Mouse (Mus musculus) forebrain, embryonic 11.5 days (tissue): ENCODE measurements at regions not wholly inside any gene's neighbourhood (a gene's known extent, or its start where the extent isn't known, plus 50 kb on each side); places are given as distances from the start of the nearest gene placed in this dataset.

Source experiments
- ATAC-seq: fragments of 200-750 bp; cut with Nextera tagmentation; replicated peaks from 2 replicates; pipeline ENCODE4 v1.8.0; 2017; ENCODE audit warnings: moderate TSS enrichment; ENCODE audit not compliant: low FRiP score
- DNase-seq: peaks from one replicate; pipeline ENCODE4 v3.0.0-alpha.2; 2017; ENCODE audit warnings: low spot score
- H3K27ac ChIP-seq: fragments of 300-500 bp; sonication (generic); 2 replicates; pipeline ENCODE4 v1.5.1; 2014; ENCODE audit warnings: low read depth, low read length
- H3K27me3 ChIP-seq: fragments of 300-500 bp; sonication (generic); 2 replicates; pipeline ENCODE4 v1.6.1; 2014; ENCODE audit warnings: mild to moderate bottlenecking, low read length, mixed read lengths; ENCODE audit not compliant: control insufficient read depth, insufficient read depth
- H3K36me3 ChIP-seq: fragments of 300-500 bp; sonication (generic); 2 replicates; pipeline ENCODE4 v1.6.1; 2014; ENCODE audit warnings: mild to moderate bottlenecking, low read length, moderate library complexity, mixed read lengths; ENCODE audit not compliant: control insufficient read depth, insufficient read depth
- H3K4me1 ChIP-seq: fragments of 300-500 bp; sonication (generic); replicated peaks from 2 replicates; pipeline ENCODE4 v1.6.1; 2014; ENCODE audit warnings: low read length, mixed read lengths; ENCODE audit not compliant: control insufficient read depth, insufficient read depth
- H3K4me2 ChIP-seq: fragments of 300-500 bp; sonication (generic); 2 replicates; pipeline ENCODE4 v1.6.1; 2014; ENCODE audit warnings: low read depth, mild to moderate bottlenecking, low read length, moderate library complexity, mixed read lengths; ENCODE audit not compliant: severe bottlenecking
- H3K4me3 ChIP-seq: fragments of 300-500 bp; sonication (generic); 2 replicates; pipeline ENCODE4 v1.5.1; 2014; ENCODE audit warnings: low read depth, low read length
- H3K9ac ChIP-seq: fragments of 300-500 bp; sonication (generic); 2 replicates; pipeline ENCODE4 v1.6.1; 2014; ENCODE audit warnings: low read length
- H3K9me3 ChIP-seq: fragments of 300-500 bp; sonication (generic); 2 replicates; pipeline ENCODE4 v1.6.1; 2016; ENCODE audit warnings: low read length, mixed read lengths; ENCODE audit not compliant: control insufficient read depth
- WGBS: fragments of 180-500 bp; shearing (Covaris S2); extraction: QIAGEN DNeasy Blood & Tissue Kit; methylation state at CpG from one replicate; pipeline ENCODE4 v1.1.7; 2014; 5-methylcytosine and 5-hydroxymethylcytosine counted together

DNA sequence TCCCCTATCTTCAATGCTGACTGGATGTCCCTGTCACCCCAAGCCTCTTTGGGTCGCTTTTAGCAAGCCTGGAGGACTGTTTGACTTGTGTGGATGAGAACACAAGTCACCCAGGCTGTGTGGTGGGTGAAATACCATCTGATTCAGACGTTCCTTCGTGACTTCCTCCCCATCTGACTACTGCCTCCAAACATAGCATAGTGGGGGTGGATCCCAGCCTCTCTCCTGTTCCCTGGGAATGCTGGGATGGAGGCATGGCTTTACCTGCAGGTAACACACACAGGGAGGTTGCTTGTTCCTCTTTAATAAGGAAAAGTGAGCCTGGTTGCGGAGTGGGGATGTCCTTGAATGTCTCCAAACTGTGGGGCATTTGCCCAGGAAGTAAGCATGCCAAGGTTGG is 369.0 kb upstream of the Gm10131 start:
- Histone ChIP-seq H3K4me2 (no peak overlapping the region), H3K27ac (no peak overlapping the region), H3K9me3 (no peaks in the 10 kb centered on the region), H3K9ac (no peak overlapping the region), H3K27me3 (no peaks in the 10 kb centered on the region), H3K4me3 (no peak overlapping the region), H3K4me1 (no peaks in the 10 kb centered on the region), H3K36me3 (no peaks in the 10 kb centered on the region)
- no peak for ATAC-seq
- WGBS = 83% methylated on average over 4 of the region's 4 CpGs
- no peak for DNase-seq

DNA sequence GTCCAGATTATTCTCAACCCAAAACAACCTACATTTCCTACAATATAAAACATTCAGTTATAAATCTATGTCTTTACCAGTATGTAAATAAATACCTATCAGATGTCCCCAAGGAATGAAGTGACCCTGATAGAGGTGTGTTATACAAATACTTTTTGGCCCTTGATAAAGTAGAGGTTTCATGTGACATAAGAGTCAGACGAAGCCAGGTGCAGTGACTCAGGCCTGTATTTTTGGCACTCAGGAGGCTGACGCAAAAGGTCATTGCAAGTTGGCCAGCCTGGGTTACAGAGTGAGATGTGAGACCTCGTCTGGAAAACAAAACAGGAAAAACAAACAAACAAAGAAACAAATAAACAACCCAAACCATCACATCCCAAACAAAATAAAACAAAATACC is 367.4 kb upstream of the Gm10131 start:
- H3K27ac ChIP-seq = no peak overlapping the region
- no peaks in the 10 kb centered on the region for H3K4me1 ChIP-seq
- H3K9me3 ChIP-seq = no peaks in the 10 kb centered on the region
- DNase-seq = no peak
- no peaks in the 10 kb centered on the region for H3K27me3 ChIP-seq
- no peak overlapping the region for H3K4me2 ChIP-seq
- no peak overlapping the region for H3K4me3 ChIP-seq
- H3K9ac ChIP-seq = no peak overlapping the region
- H3K36me3 ChIP-seq = no peaks in the 10 kb centered on the region
- WGBS = 84% methylated on average over 3 of the region's 3 CpGs
- ATAC-seq = no peak

DNA sequence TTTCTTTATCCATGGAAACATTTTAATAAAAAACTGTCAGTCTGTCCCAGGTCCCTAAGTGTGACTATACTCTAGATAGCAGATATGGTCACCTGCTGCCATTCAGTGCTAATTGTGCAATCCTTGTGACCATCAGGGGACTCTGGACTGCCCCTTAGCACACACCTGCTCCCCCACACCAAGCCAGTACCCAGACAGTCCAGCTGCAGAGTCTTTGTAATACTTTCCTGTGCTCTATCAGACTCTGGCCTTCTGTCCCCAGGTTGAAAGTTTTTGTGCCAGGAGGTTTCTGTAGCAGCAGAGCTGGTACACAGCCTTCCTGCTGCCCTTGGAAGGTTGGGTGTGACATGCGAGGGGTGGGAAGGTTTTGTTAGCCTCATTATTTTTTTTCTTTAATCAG is 366.9 kb upstream of the Gm10131 start:
- H3K4me1 ChIP-seq = no peaks in the 10 kb centered on the region; the same call in 1 of the 2 replicates
- ATAC-seq (no peak), DNase-seq (no peak)
- no peak overlapping the region for H3K9ac ChIP-seq
- no peak overlapping the region for H3K27ac ChIP-seq
- WGBS = 88% methylated on average over 1 of the region's 1 CpGs
- H3K4me2 ChIP-seq = no peak overlapping the region
- H3K36me3 ChIP-seq = no peaks in the 10 kb centered on the region
- H3K9me3 ChIP-seq = no peaks in the 10 kb centered on the region
- H3K4me3 ChIP-seq = no peak overlapping the region
- H3K27me3 ChIP-seq = no peaks in the 10 kb centered on the region

DNA sequence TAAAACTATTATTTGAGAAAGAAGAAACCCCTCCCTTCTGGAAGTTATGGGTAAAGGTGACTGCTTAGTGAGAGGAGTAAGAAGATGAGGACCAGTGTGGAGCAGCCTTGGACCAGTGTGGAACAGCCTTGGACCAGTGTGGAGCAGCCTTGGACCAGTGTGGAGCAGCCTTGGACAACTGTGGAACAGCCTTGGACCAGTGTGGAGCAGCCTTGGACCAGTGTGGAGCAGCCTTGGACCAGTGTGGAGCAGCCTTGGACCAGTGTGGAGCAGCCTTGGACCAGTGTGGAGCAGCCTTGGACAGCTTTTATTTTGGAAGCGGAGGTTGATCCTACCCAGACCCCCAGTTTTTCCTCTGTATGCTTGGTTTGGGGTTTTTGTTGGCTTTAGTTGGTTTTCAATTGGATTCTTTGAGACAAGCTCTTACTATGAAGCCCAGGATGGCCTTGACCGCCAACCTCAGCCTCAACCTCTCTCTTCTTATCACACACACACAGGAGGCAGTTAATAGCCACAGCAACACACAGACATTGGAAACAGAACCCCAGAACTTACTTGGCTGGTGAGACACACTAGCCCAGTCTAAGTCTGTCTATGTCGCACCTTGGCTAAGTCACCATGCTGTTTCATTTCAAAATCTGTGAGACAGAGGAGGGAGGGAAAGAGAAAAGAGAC is 364.7 kb upstream of the Gm10131 start:
- ATAC-seq (no peak), DNase-seq (no peak)
- Histone ChIP-seq H3K9me3 (no peaks in the 10 kb centered on the region), H3K4me1 (peaks cover 8% of the 10 kb centered on the region), H3K4me3 (no peak overlapping the region), H3K36me3 (no peaks in the 10 kb centered on the region), H3K9ac (no peak overlapping the region), H3K4me2 (no peak overlapping the region), H3K27ac (no peak overlapping the region), H3K27me3 (no peaks in the 10 kb centered on the region)
- 96% methylated on average over 3 of the region's 3 CpGs for whole genome bisulfite sequencing

DNA sequence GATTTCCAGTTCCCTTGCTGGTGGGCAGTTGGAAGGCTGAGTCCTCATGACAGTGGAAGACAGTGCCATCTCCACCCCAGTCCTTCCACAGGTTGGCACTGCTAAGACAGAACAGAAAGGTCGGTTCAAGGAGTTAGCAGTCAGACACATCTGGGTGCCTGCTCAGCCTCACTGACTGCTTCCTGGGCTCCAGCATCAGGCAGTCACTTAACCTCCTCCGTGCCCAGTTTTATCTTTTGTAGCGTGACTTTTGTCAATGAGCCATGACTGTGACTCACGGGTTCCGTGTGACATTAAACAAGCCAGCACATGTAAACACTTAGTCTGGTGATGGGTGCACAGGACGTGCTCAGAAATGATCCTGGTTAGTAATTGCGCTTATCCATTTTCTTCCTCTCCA is 363.1 kb upstream of the Gm10131 start:
- H3K9me3 ChIP-seq = no peaks in the 10 kb centered on the region
- DNase-seq (no peak), ATAC-seq (no peak)
- H3K27ac ChIP-seq = no peak overlapping the region
- H3K4me1 ChIP-seq = peaks cover 8% of the 10 kb centered on the region
- no peak overlapping the region for H3K9ac ChIP-seq
- 89% methylated on average over 7 of the region's 7 CpGs for WGBS
- H3K4me2 ChIP-seq = no peak overlapping the region
- no peaks in the 10 kb centered on the region for H3K36me3 ChIP-seq
- no peak overlapping the region for H3K4me3 ChIP-seq
- H3K27me3 ChIP-seq = no peaks in the 10 kb centered on the region

DNA sequence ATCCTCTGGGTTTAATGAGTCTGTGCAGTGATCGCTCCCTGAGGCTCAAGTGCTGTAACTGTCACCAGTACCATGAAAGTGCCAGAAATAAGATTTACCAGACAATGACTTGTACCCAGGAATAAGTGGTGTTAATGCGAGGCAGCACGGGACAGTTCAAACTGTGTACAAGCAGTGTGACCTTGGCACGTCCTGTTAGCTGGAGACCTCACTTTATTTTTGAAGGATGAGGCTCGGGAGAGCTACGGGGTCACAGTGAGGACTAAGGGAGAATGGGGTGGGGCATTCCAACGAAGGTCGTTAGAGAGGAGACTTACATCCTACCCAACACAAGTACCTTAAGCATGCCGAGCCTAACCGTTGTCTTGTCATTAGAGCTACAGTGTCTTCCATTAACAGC is 362.2 kb upstream of the Gm10131 start:
- 72% methylated on average over 10 of the region's 10 CpGs for WGBS

DNA sequence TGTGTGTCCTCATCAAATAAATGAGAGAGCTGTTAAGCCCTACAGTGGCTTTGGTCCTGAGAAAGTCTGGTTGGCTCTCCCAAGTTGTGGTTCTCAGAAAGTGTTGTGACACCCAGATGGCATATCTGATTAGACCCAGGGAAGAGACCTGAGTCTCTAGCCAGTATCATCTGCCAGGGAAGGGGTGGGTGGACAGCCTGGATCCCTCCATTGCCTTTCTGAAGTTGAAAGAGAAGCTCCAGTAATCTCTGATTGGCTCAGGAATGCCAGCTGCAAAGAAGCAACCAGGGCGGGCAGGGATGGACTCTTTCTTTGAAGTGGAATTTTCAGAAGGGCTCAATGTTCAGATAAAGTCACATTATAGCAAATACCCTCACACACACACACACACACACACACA is 361.8 kb upstream of the Gm10131 start:
- no peak overlapping the region for H3K4me3 ChIP-seq
- no peak overlapping the region for H3K4me2 ChIP-seq
- H3K4me1 ChIP-seq = peaks cover 8% of the 10 kb centered on the region
- WGBS = 46% methylated on average over 1 of the region's 1 CpGs
- H3K27ac ChIP-seq = no peak overlapping the region
- no peaks in the 10 kb centered on the region for H3K36me3 ChIP-seq
- H3K9me3 ChIP-seq = no peaks in the 10 kb centered on the region
- ATAC-seq (0 out of 2 replicates have a peak, but pooled peaks have one; percentile 30), DNase-seq (no peak)
- no peaks in the 10 kb centered on the region for H3K27me3 ChIP-seq
- no peak overlapping the region for H3K9ac ChIP-seq

More for the DNA sequence above, 362.2 kb upstream of the Gm10131 start:
- Histone ChIP-seq H3K4me3 (no peak overlapping the region), H3K36me3 (no peaks in the 10 kb centered on the region), H3K9ac (no peak overlapping the region), H3K4me1 (peaks cover 8% of the 10 kb centered on the region), H3K4me2 (no peak overlapping the region), H3K27ac (no peak overlapping the region), H3K27me3 (no peaks in the 10 kb centered on the region), H3K9me3 (no peaks in the 10 kb centered on the region)
- no peak for DNase-seq
- ATAC-seq = no peak

DNA sequence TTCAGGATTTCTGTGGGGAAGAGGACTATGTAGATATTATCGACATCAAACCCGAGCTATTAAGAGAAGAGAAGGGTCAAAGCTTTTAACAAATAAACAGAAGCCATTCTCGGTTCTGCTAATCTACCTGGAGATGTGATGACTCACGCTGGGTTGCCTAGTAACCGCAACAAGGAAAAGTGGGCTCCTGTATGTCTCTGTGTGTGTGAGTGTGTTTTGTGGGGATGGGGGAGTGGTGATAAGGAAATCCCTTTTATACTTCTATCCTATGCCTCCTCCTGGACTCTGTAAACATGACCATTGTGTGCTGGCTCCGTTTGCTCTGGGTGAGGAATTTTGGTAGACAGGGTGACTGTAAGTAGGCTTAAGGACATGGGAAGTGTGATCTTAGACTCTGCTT is 361.3 kb upstream of the Gm10131 start:
- no peak overlapping the region for H3K27ac ChIP-seq
- WGBS = 26% methylated on average over 6 of the region's 6 CpGs

DNA sequence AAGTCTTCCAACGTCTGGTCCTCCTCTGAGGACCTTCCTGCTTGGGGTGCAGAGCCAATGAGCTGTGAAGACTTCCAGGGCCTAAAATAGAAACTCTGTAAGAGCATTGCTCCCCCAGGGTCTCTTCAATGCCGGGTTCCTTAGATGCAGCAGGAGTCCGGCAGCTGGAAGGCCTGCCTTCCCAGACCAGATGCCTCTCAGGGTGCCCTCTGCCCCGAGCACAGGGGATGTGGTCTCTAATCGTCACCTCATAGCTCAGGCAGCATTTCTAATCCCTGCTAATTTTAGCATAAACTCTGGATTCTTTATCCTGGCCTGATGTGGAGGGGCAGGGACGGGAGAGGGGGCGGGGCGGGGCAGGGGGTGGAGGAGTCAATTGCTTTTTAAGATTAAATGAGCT is 360.9 kb upstream of the Gm10131 start:
- DNase-seq (no peak), ATAC-seq (0 out of 2 replicates have a peak, but pooled peaks have one; percentile 33)
- Histone ChIP-seq H3K4me2 (peak overlapping the region; percentile 11; the same call in 1 of the 2 replicates), H3K4me1 (peaks cover 8% of the 10 kb centered on the region), H3K36me3 (no peaks in the 10 kb centered on the region), H3K4me3 (no peak overlapping the region), H3K27ac (no peak overlapping the region), H3K9ac (no peak overlapping the region), H3K27me3 (no peaks in the 10 kb centered on the region), H3K9me3 (no peaks in the 10 kb centered on the region)
- WGBS = 21% methylated on average over 8 of the region's 8 CpGs

More for the DNA sequence above, 361.3 kb upstream of the Gm10131 start:
- H3K27me3 ChIP-seq = no peaks in the 10 kb centered on the region
- H3K36me3 ChIP-seq = no peaks in the 10 kb centered on the region
- ATAC-seq = peak; percentile 49; the same call in 1 of the 2 replicates
- no peaks in the 10 kb centered on the region for H3K9me3 ChIP-seq
- no peak overlapping the region for H3K9ac ChIP-seq
- H3K4me1 ChIP-seq = peaks cover 8% of the 10 kb centered on the region
- H3K4me2 ChIP-seq = peak overlapping the region; percentile 11; the same call in 1 of the 2 replicates
- H3K4me3 ChIP-seq = no peak overlapping the region
- DNase-seq = no peak
